Mouse (Mus musculus) heart, postnatal 4 days (tissue): ENCODE data around the gene Fer. TPM values are rescaled to one million over a fixed set of nuclear protein-coding genes. Genes with fewer than 3 reads are reported as not detected.
"Not testable (repeated sequence)": the region's sequence is repeated elsewhere in the genome, so short reads cannot be mapped to it uniquely, and the experiment has no call there.

ENCODE experiments used
- DNase-seq: peaks from one replicate; pipeline ENCODE4 v3.0.0; 2021
- total RNA-seq, 2 experiments: library from RNA; stranded (reverse); gene quantifications; 2 replicates each; pipeline ENCODE4 v1.2.3; 2021

Gene Fer
- 10 to 100 TPM; 25.1 to 27.2 TPM for total RNA-seq

GRCm38 (mm10) chr17:63863012-63863630 is at the start of gene Fer:
Fer (plus strand) TSS chr17:63863062.
- DNase-seq = no peak

- no peak for DNase-seq
Observed at GRCm38 (mm10) chr17:63813552-63813951, 49.3 kb upstream of the Fer start.

DNA sequence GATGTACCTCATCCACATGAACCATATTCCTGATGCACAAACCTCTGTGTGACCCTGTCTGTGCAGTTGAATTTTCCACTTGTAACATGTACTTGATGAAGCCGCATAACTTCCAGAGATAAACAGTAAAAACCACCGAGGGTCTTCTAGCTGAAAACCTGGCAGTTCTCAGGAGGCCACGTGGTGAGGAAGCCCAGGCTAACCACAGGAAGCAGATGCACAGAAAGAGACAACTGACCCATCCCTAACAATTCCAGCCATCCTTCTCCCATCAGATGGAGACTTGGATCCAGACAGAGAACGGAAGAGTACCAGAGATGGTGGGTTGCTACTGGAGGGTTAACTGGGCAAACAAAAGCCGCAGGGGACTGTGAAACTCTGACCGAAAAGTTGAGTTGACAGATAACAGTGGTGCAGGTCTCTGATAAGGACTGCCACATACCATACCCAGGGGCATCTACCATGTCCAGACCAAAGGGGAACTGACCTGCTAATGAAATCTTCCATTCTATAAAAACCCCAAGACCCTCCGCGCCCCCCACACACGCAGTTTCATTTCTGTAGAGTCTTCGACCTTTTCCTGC is 44.3 kb upstream of the Fer start:
- DNase-seq = no peak

- DNase-seq = no peak
Observed at GRCm38 (mm10) chr17:63824141-63824540, 38.7 kb upstream of the Fer start.

DNA sequence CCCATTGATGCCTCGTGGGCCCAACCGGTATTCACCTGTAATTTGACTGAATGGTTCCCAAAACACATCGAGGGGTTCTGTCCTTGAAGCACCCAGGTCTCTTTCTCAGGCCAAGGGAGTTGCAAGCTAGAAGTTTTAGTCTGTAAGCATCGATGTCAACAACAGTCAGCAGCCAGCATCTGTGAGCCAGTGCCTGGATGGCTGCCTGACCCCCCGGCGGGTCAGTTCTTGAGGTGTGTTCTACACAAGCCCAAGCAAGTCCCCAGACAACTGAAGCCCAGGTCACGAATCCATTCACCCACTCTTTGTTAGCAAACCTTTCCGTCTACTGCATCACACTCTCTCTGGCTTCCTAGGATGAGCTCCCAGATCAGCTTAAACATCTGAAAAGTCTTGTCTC is 36.7 kb upstream of the Fer start:
- no peak for DNase-seq

DNA sequence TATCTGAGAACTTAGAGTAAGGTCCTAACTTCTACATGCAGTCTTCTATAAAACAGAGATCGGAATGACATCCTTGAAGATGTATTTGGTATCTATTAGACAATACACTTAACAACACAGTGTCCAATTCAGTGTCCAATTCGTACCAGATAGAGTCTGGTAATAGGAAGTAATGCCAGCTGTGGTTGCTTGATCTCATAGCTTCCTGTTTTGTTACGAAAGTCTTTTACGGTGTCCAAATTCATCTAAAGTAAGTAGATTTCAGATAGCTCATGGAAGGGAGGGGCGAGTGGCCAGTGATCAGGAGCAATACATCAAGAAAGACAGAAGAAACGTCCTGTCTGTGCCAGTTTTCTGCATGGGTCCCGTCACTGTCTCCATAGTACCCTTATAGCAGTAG is 36.1 kb upstream of the Fer start:
- DNase-seq = no peak

- no peak for DNase-seq
Observed at GRCm38 (mm10) chr17:63828561-63829332, 34.1 kb upstream of the Fer start.

GRCm38 (mm10) chr17:63831550-63831949 is 31.3 kb upstream of the Fer start:
- no peak for DNase-seq

GRCm38 (mm10) chr17:63836223-63836622 is 26.6 kb upstream of the Fer start:
- DNase-seq = no peak

DNA sequence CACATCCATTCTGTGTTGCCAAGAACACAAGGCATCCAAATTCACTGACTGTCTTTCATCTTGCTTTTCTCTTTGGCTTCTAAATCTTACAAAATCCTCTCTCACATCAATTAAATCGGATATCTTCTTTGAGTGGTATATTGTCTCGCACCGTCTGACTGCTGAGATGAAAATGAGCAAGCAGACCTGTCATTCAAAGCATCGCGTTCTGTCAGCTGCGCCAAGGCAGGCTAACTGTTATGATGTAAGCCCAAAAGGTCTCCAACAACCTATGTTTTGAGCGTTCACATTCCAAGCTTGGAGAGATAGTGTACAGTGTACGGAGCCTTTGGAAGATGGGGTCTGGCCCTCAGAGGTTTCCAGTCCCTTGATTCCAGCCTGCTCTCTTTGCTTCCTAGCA is 26.2 kb upstream of the Fer start:
- DNase-seq = no peak

- DNase-seq = no peak
Observed at GRCm38 (mm10) chr17:63838144-63838543, 24.7 kb upstream of the Fer start.

DNA sequence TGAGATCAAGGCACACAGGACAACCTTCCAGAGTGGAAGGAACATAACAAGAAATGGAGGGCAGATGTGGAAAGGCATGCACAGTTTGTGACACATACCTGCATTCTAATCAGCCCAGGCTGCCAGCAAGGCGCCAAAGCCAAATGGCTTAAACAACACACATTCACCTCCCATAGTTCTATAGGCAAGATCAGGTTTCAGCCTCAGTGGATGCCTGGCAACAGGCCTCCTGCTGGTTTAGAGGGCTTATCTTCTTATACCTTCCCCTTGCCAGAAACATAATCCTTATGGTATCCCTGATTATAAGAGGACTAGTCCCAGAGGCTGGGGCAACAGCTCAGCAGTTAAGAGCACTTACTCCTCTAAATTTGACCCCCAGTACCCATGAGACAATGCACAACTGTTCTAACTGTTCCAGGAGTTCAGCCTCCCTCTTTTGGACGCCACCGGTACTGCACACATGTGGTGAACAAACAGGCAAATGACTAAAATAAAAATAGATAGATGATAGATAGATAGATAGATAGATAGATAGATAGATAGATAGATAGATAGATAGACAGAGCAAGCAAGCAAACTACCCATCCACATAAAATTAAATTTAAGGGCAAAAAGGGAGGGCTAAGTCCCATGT is 23.1 kb upstream of the Fer start:
- no peak for DNase-seq

DNA sequence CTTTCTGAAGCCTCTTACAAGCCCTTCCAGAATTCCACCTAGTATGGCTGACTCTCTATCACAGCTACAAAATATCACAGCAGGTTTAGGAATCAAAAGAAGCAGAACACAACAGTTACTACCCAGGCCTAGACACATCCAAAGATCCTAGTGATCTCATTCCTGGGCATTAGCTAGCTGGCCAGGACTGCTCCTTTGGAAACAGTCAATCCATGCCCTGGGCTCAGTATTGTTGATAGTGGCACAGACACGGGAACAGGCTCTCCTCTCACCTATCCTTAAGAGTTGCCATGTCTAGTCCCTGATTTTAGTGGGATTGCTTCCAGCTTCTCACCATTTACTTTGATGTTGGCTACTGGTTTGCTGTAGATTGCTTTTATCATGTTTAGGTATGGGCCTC is 20.6 kb upstream of the Fer start:
- DNase-seq = no peak

DNA sequence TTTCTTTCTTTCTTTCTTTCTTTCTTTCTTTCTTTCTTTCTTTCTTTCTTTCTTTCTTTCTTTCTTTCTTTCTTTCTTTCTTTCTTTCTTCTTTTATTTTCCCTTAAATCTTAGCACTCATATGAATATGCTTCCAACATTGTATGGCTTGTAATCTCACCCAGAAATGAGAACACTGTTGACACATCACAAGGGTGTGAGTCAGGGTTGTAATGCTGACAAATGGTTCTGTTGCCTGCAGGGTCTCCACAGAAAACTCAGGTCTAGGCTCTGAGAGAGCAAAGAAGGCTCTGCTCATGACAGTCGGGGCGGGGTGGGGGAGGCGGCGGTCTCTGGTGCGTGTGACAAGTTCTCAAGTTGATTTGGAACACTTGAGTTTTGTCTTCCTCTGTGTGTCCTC is 17.9 kb upstream of the Fer start:
- no peak for DNase-seq

GRCm38 (mm10) chr17:63845766-63846165 is 17.1 kb upstream of the Fer start:
- not testable (repeated sequence) for DNase-seq

- DNase-seq = no peak
Observed at GRCm38 (mm10) chr17:63849151-63849550, 13.7 kb upstream of the Fer start.

- DNase-seq = peak; percentile 91
Observed at GRCm38 (mm10) chr17:63849566-63849965, 13.3 kb upstream of the Fer start.

- DNase-seq = no peak
Observed at GRCm38 (mm10) chr17:63850016-63850415, 12.8 kb upstream of the Fer start.

- no peak for DNase-seq
Observed at GRCm38 (mm10) chr17:63857023-63857544, 5.8 kb upstream of the Fer start.

- DNase-seq = peak; percentile 23
Observed at GRCm38 (mm10) chr17:63860988-63861387, 1.9 kb upstream of the Fer start.

DNA sequence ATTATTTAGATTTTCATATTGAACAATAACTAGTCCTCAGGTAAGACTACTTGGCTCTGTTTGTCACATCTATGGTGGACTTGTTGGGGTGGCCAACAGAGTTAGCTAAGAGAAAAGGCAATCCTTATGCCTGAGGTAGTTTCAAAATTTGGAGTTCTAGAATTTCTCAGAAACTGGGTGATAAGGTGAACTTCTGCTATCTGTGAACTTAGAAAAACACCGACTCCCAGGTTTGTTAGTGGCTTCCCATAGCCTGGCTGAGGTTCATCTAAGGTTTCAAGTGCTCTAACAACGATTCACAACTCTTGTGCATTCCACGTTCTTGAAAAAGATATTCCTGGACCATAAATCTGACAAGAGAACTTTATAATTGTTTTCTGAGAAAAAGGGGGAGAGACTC is 463 bp upstream of the Fer start:
- no peak for DNase-seq

GRCm38 (mm10) chr17:63863647-63864149 is 836 bp downstream of the Fer start, which contains the start of gene A930002H24Rik:
A930002H24Rik (minus strand) TSS chr17:63863791.
- peak; percentile 99 for DNase-seq

DNA sequence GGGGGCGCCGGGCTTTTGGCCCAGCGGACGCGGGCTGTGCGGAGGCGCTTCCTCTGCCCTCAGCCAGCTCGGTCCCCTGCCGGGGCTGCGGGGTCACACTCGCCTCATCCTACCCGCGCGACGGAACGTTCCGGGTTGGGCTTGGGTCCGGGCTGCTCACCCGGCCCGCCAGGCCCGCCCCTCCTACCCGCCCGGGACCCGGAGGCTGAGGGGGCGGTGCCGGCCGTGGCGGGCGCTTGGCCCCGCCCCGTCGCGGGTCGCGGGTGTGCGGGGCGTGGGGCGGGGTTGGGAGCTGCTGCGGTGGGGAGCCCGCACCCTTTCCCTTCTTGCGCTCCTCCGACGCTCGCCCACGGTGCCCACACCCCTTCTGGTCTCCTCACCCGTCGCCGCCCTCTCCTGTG is 1.3 kb downstream of the Fer start:
- DNase-seq = no peak
